Mouse (Mus musculus): ENCODE results near the gene Sycn. TPM values are rescaled to one million over a fixed set of nuclear protein-coding genes. Genes with fewer than 3 reads are reported as not detected.

The Sycn gene
- total and polyA plus RNA-seq, 3 experiments = not detected

DNA sequence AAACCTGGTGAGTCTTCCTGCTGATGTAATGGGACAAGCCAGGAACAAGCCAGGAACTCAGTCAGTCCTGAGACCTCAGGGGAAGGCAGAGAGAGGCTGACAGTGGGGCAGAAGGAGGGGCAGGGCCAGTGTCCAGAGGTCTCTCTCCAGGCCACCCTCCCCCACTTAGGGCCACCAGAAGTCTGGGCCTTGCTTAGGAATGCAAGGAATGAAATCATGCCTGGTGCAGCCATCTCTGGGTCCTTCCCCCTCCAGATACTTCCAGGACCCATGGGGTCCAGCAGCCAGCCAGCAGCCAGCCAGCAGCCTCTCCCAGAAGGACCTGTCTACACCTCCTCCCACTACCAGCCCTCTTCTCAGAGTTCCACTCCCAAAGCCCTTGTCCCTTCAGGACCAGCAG lies 47.0 kb downstream of the Sycn start:
- no peak for DNase-seq (ENCODE audit: low read depth, low spot score)
- H3K9me3 ChIP-seq (replicated peaks; ENCODE audit: insufficient read depth, low read length) = no peaks in the 10 kb centered on the region
- H3K4me1 ChIP-seq (ENCODE audit: control insufficient read depth in 1 of 2, insufficient read depth in 2 of 2, low read length in 2 of 2) = peaks cover 19 to 25% of the 10 kb centered on the region in 2 experiments
- peaks cover 0 to 18% of the 10 kb centered on the region in 2 experiments; a peak in 2 of 4 replicates for H3K36me3 ChIP-seq (ENCODE audit: control insufficient read depth in 1 of 2, insufficient read depth in 2 of 2, low read length in 2 of 2)
- no peaks in the 10 kb centered on the region for H3K27me3 ChIP-seq (ENCODE audit: control insufficient read depth in 1 of 2, insufficient read depth in 2 of 2, low read length in 2 of 2)
- H3K79me2 ChIP-seq (ENCODE audit: control insufficient read depth, insufficient read depth, low read length, poor library complexity) = peaks cover 6% of the 10 kb centered on the region; the same call in 1 of the 2 replicates
- no peak overlapping the region for H3K4me3 ChIP-seq (ENCODE audit: control insufficient read depth in 1 of 2, insufficient read depth in 1 of 2, low read depth in 2 of 2, low read length in 2 of 2)
- no peak overlapping the region for H3K9ac ChIP-seq (ENCODE audit: control insufficient read depth, low read depth, low read length, poor library complexity, severe bottlenecking)
- no peak overlapping the region for H3K27ac ChIP-seq (ENCODE audit: control insufficient read depth, low read depth, low read length)
- TF ChIP-seq KAT2A (conservative IDR thresholded peaks at IDR 0.05; ENCODE audit: low read depth, low read length) (no peak), ZNF384 (IDR thresholded peaks at IDR 0.05; ENCODE audit: low read depth, low read length) (no peak), MYC (IDR thresholded peaks at IDR 0.05; ENCODE audit: low read depth, low read length) (no peak), CHD1 (IDR thresholded peaks at IDR 0.05; ENCODE audit: low read depth, low read length) (no peak), USF2 (IDR thresholded peaks at IDR 0.05; ENCODE audit: borderline replicate concordance in 1 of 2, insufficient read depth in 1 of 2, low read depth in 1 of 2, low read length in 2 of 2) (no peak), ZMIZ1 (IDR thresholded peaks at IDR 0.05; ENCODE audit: low read depth, low read length) (no peak), MXI1 (IDR thresholded peaks at IDR 0.05; ENCODE audit: low read depth, low read length) (no peak), MAFK (IDR thresholded peaks at IDR 0.05; ENCODE audit: borderline replicate concordance, low read depth, low read length) (no peak), ZC3H11A (IDR thresholded peaks at IDR 0.05; ENCODE audit: low read depth, low read length) (no peak), SIN3A (IDR thresholded peaks at IDR 0.05; ENCODE audit: low read length) (no peak), JUND (IDR thresholded peaks at IDR 0.05; ENCODE audit: low read depth, low read length) (no peak)

Other genes with a start within 250 kb of the Sycn start
- not detected in 2 replicates for gene Selenov, start 249.7 kb upstream of the Sycn start, total RNA-seq (2012; rRNA removed)
- gene Selenov, start 249.7 kb upstream of the Sycn start, polyA plus RNA-seq (2012; ENCODE audit: insufficient read depth in 1 of 2, insufficient read length in 2 of 2, low read depth in 1 of 2, low replicate concordance in 2 of 2, missing spikeins in 1 of 2) = not detected
- 0.15 and 0.16 TPM in 2 replicates for gene Dll3, start 238.6 kb upstream of the Sycn start, total RNA-seq (2012; rRNA removed)
- gene Dll3, start 238.6 kb upstream of the Sycn start, polyA plus RNA-seq (2012; ENCODE audit: insufficient read depth in 1 of 2, insufficient read length in 2 of 2, low read depth in 1 of 2, low replicate concordance in 2 of 2, missing spikeins in 1 of 2) = under 1 TPM in 1 of 2 experiments, not detected in 1; 0.57 TPM
- gene Timm50, start 228.8 kb upstream of the Sycn start, total RNA-seq (2012; rRNA removed) = 142 and 167 TPM in 2 replicates
- gene Timm50, start 228.8 kb upstream of the Sycn start, polyA plus RNA-seq (2012; ENCODE audit: insufficient read depth in 1 of 2, insufficient read length in 2 of 2, low read depth in 1 of 2, low replicate concordance in 2 of 2, missing spikeins in 1 of 2) = 100 to 1,000 TPM in 1 of 2 experiments, not detected in 1; 216 TPM
- gene Supt5, start 202.1 kb upstream of the Sycn start, total RNA-seq (2012; rRNA removed) = 63.3 and 66.0 TPM in 2 replicates
- 100 to 1,000 TPM; 156 to 448 TPM for gene Supt5, start 202.1 kb upstream of the Sycn start, polyA plus RNA-seq (2012; ENCODE audit: insufficient read depth in 1 of 2, insufficient read length in 2 of 2, low read depth in 1 of 2, low replicate concordance in 2 of 2, missing spikeins in 1 of 2)
- 2,133 and 2,343 TPM in 2 replicates for gene Rps16, start 190.2 kb upstream of the Sycn start, total RNA-seq (2012; rRNA removed)
- gene Rps16, start 190.2 kb upstream of the Sycn start, polyA plus RNA-seq (2012; ENCODE audit: insufficient read depth in 1 of 2, insufficient read length in 2 of 2, low read depth in 1 of 2, low replicate concordance in 2 of 2, missing spikeins in 1 of 2) = 1,000 to 10,000 TPM; 1,661 to 1,740 TPM
- 1.1 and 1.8 TPM in 2 replicates for gene Plekhg2, start 168.3 kb upstream of the Sycn start, total RNA-seq (2012; rRNA removed)
- gene Plekhg2, start 168.3 kb upstream of the Sycn start, polyA plus RNA-seq (2012; ENCODE audit: insufficient read depth in 1 of 2, insufficient read length in 2 of 2, low read depth in 1 of 2, low replicate concordance in 2 of 2, missing spikeins in 1 of 2) = 1 to 10 TPM in 1 of 2 experiments, not detected in 1; 9.2 TPM
- gene Zfp36, start 160.6 kb upstream of the Sycn start, total RNA-seq (2012; rRNA removed) = 0.50 and 0.65 TPM in 2 replicates
- gene Zfp36, start 160.6 kb upstream of the Sycn start, polyA plus RNA-seq (2012; ENCODE audit: insufficient read depth in 1 of 2, insufficient read length in 2 of 2, low read depth in 1 of 2, low replicate concordance in 2 of 2, missing spikeins in 1 of 2) = 1 to 10 TPM in 1 of 2 experiments, not detected in 1; 2.8 TPM
- 23.7 and 31.1 TPM in 2 replicates for gene Med29, start 148.2 kb upstream of the Sycn start, total RNA-seq (2012; rRNA removed)
- gene Med29, start 148.2 kb upstream of the Sycn start, polyA plus RNA-seq (2012; ENCODE audit: insufficient read depth in 1 of 2, insufficient read length in 2 of 2, low read depth in 1 of 2, low replicate concordance in 2 of 2, missing spikeins in 1 of 2) = 10 to 100 TPM in 1 of 2 experiments, not detected in 1; 39.6 TPM
- 49.9 and 53.5 TPM in 2 replicates for gene Paf1, start 147.9 kb upstream of the Sycn start, total RNA-seq (2012; rRNA removed)
- 100 to 1,000 TPM in 1 of 2 experiments, 10 to 100 TPM in 1; 99.9 to 645 TPM for gene Paf1, start 147.9 kb upstream of the Sycn start, polyA plus RNA-seq (2012; ENCODE audit: insufficient read depth in 1 of 2, insufficient read length in 2 of 2, low read depth in 1 of 2, low replicate concordance in 2 of 2, missing spikeins in 1 of 2)
- gene Gmfg, start 103.4 kb upstream of the Sycn start, total RNA-seq (2012; rRNA removed) = 25.1 and 31.2 TPM in 2 replicates
- 10 to 100 TPM in 1 of 2 experiments, not detected in 1; 25.0 TPM for gene Gmfg, start 103.4 kb upstream of the Sycn start, polyA plus RNA-seq (2012; ENCODE audit: insufficient read depth in 1 of 2, insufficient read length in 2 of 2, low read depth in 1 of 2, low replicate concordance in 2 of 2, missing spikeins in 1 of 2)
- gene Lrfn1, start 88.9 kb upstream of the Sycn start, total RNA-seq (2012; rRNA removed) = 1.2 and 1.9 TPM in 2 replicates
- gene Lrfn1, start 88.9 kb upstream of the Sycn start, polyA plus RNA-seq (2012; ENCODE audit: insufficient read depth in 1 of 2, insufficient read length in 2 of 2, low read depth in 1 of 2, low replicate concordance in 2 of 2, missing spikeins in 1 of 2) = 1 to 10 TPM in 1 of 2 experiments, not detected in 1; 5.8 TPM
- gene Ifnl2, start 30.4 kb upstream of the Sycn start, total RNA-seq (2012; rRNA removed) = not detected in 2 replicates
- gene Ifnl2, start 30.4 kb upstream of the Sycn start, polyA plus RNA-seq (2012; ENCODE audit: insufficient read depth in 1 of 2, insufficient read length in 2 of 2, low read depth in 1 of 2, low replicate concordance in 2 of 2, missing spikeins in 1 of 2) = not detected
- gene Ifnl3, start 18.0 kb upstream of the Sycn start, total RNA-seq (2012; rRNA removed) = not detected in 2 replicates
- gene Ifnl3, start 18.0 kb upstream of the Sycn start, polyA plus RNA-seq (2012; ENCODE audit: insufficient read depth in 1 of 2, insufficient read length in 2 of 2, low read depth in 1 of 2, low replicate concordance in 2 of 2, missing spikeins in 1 of 2) = not detected
- not detected in 2 replicates for gene Nccrp1, start 6.4 kb downstream of the Sycn start, total RNA-seq (2012; rRNA removed)
- gene Nccrp1, start 6.4 kb downstream of the Sycn start, polyA plus RNA-seq (2012; ENCODE audit: insufficient read depth in 1 of 2, insufficient read length in 2 of 2, low read depth in 1 of 2, low replicate concordance in 2 of 2, missing spikeins in 1 of 2) = not detected
- gene Samd4b, start 57.3 kb downstream of the Sycn start, total RNA-seq (2012; rRNA removed) = 6.4 and 7.2 TPM in 2 replicates
- 10 to 100 TPM in 1 of 2 experiments, not detected in 1; 45.9 TPM for gene Samd4b, start 57.3 kb downstream of the Sycn start, polyA plus RNA-seq (2012; ENCODE audit: insufficient read depth in 1 of 2, insufficient read length in 2 of 2, low read depth in 1 of 2, low replicate concordance in 2 of 2, missing spikeins in 1 of 2)
- 9.3 and 9.7 TPM in 2 replicates for gene Pak4, start 57.3 kb downstream of the Sycn start, total RNA-seq (2012; rRNA removed)
- gene Pak4, start 57.3 kb downstream of the Sycn start, polyA plus RNA-seq (2012; ENCODE audit: insufficient read depth in 1 of 2, insufficient read length in 2 of 2, low read depth in 1 of 2, low replicate concordance in 2 of 2, missing spikeins in 1 of 2) = 10 to 100 TPM in 1 of 2 experiments, not detected in 1; 26.6 TPM
- gene Acp7, start 90.4 kb downstream of the Sycn start, total RNA-seq (2012; rRNA removed) = not detected in 2 replicates
- not detected for gene Acp7, start 90.4 kb downstream of the Sycn start, polyA plus RNA-seq (2012; ENCODE audit: insufficient read depth in 1 of 2, insufficient read length in 2 of 2, low read depth in 1 of 2, low replicate concordance in 2 of 2, missing spikeins in 1 of 2)
- gene Fbxo27, start 152.0 kb downstream of the Sycn start, total RNA-seq (2012; rRNA removed) = not detected in 2 replicates
- gene Fbxo27, start 152.0 kb downstream of the Sycn start, polyA plus RNA-seq (2012; ENCODE audit: insufficient read depth in 1 of 2, insufficient read length in 2 of 2, low read depth in 1 of 2, low replicate concordance in 2 of 2, missing spikeins in 1 of 2) = not detected
- gene Fbxo17, start 175.9 kb downstream of the Sycn start, total RNA-seq (2012; rRNA removed) = 0.10 TPM in 1 of 2 replicates, not detected in the other
- gene Fbxo17, start 175.9 kb downstream of the Sycn start, polyA plus RNA-seq (2012; ENCODE audit: insufficient read depth in 1 of 2, insufficient read length in 2 of 2, low read depth in 1 of 2, low replicate concordance in 2 of 2, missing spikeins in 1 of 2) = under 1 TPM in 1 of 2 experiments, not detected in 1; 0.43 TPM
- gene Mrps12, start 200.9 kb downstream of the Sycn start, total RNA-seq (2012; rRNA removed) = 137 and 141 TPM in 2 replicates
- gene Mrps12, start 200.9 kb downstream of the Sycn start, polyA plus RNA-seq (2012; ENCODE audit: insufficient read depth in 1 of 2, insufficient read length in 2 of 2, low read depth in 1 of 2, low replicate concordance in 2 of 2, missing spikeins in 1 of 2) = 100 to 1,000 TPM in 1 of 2 experiments, not detected in 1; 126 TPM
- 19.2 and 21.3 TPM in 2 replicates for gene Sars2, start 201.1 kb downstream of the Sycn start, total RNA-seq (2012; rRNA removed)
- gene Sars2, start 201.1 kb downstream of the Sycn start, polyA plus RNA-seq (2012; ENCODE audit: insufficient read depth in 1 of 2, insufficient read length in 2 of 2, low read depth in 1 of 2, low replicate concordance in 2 of 2, missing spikeins in 1 of 2) = 10 to 100 TPM in 1 of 2 experiments, not detected in 1; 51.4 TPM
- not detected in 2 replicates for gene Ccer2, start 215.3 kb downstream of the Sycn start, total RNA-seq (2012; rRNA removed)
- gene Ccer2, start 215.3 kb downstream of the Sycn start, polyA plus RNA-seq (2012; ENCODE audit: insufficient read depth in 1 of 2, insufficient read length in 2 of 2, low read depth in 1 of 2, low replicate concordance in 2 of 2, missing spikeins in 1 of 2) = under 1 TPM in 1 of 2 experiments, not detected in 1; 0.11 TPM
- 31.8 and 35.7 TPM in 2 replicates for gene Sirt2, start 225.8 kb downstream of the Sycn start, total RNA-seq (2012; rRNA removed)
- 10 to 100 TPM in 1 of 2 experiments, not detected in 1; 72.4 TPM for gene Sirt2, start 225.8 kb downstream of the Sycn start, polyA plus RNA-seq (2012; ENCODE audit: insufficient read depth in 1 of 2, insufficient read length in 2 of 2, low read depth in 1 of 2, low replicate concordance in 2 of 2, missing spikeins in 1 of 2)
- 30.7 and 32.9 TPM in 2 replicates for gene Nfkbib, start 226.6 kb downstream of the Sycn start, total RNA-seq (2012; rRNA removed)
- gene Nfkbib, start 226.6 kb downstream of the Sycn start, polyA plus RNA-seq (2012; ENCODE audit: insufficient read depth in 1 of 2, insufficient read length in 2 of 2, low read depth in 1 of 2, low replicate concordance in 2 of 2, missing spikeins in 1 of 2) = 10 to 100 TPM in 1 of 2 experiments, not detected in 1; 52.7 TPM
- gene Rinl, start 248.1 kb downstream of the Sycn start, total RNA-seq (2012; rRNA removed) = 32.9 and 39.9 TPM in 2 replicates
- gene Rinl, start 248.1 kb downstream of the Sycn start, polyA plus RNA-seq (2012; ENCODE audit: insufficient read depth in 1 of 2, insufficient read length in 2 of 2, low read depth in 1 of 2, low replicate concordance in 2 of 2, missing spikeins in 1 of 2) = 10 to 100 TPM in 1 of 2 experiments, not detected in 1; 63.9 TPM

All from MEL (cell line).